Mouse (Mus musculus) heart, postnatal 0 days (tissue): Measurements from ENCODE around the gene Gprin2. TPM values are rescaled to one million over a fixed set of nuclear protein-coding genes. Genes with fewer than 3 reads are reported as not detected.
A peak's percentile ranks its signal among the peaks of the same experiment; 100 is the strongest.

ENCODE experiments used
- ATAC-seq: fragments of 200-750 bp; cut with Nextera tagmentation; 2 replicates; pipeline ENCODE4 v1.8.0; 2017; ENCODE audit warnings: low read depth, moderate number of reproducible peaks, moderate library complexity; ENCODE audit not compliant: insufficient read depth
- DNase-seq: peaks from one replicate; pipeline ENCODE4 v3.0.0-alpha.2; 2016; ENCODE audit warnings: low spot score
- H3K27ac ChIP-seq: fragments of 300-500 bp; sonication (generic); 2 replicates; pipeline ENCODE4 v1.5.1; 2014; ENCODE audit warnings: low read depth, mild to moderate bottlenecking
- H3K27me3 ChIP-seq: fragments of 300-500 bp; sonication (generic); 2 replicates; pipeline ENCODE4 v1.6.1; 2014; ENCODE audit warnings: low read length, mixed read lengths; ENCODE audit not compliant: control insufficient read depth, insufficient read depth
- H3K36me3 ChIP-seq: fragments of 300-500 bp; sonication (generic); replicated peaks from 2 replicates; pipeline ENCODE4 v1.6.1; 2014; ENCODE audit warnings: low read length, mixed read lengths; ENCODE audit not compliant: control insufficient read depth, insufficient read depth
- H3K4me1 ChIP-seq: fragments of 300-500 bp; sonication (generic); 2 replicates; pipeline ENCODE4 v1.6.1; 2014; ENCODE audit warnings: antibody characterized with exemption; ENCODE audit not compliant: control insufficient read depth, insufficient read depth
- H3K4me2 ChIP-seq: fragments of 300-500 bp; sonication (generic); 2 replicates; pipeline ENCODE4 v1.6.1; 2014; ENCODE audit warnings: low read depth, mild to moderate bottlenecking, low read length, moderate library complexity
- H3K4me3 ChIP-seq: fragments of 300-500 bp; sonication (generic); 2 replicates; pipeline ENCODE4 v1.5.1; 2014; ENCODE audit warnings: low read depth, low read length
- H3K9ac ChIP-seq: fragments of 300-500 bp; sonication (generic); replicated peaks from 2 replicates; pipeline ENCODE4 v1.6.1; 2014; ENCODE audit warnings: low read depth, low read length, mixed read lengths
- H3K9me3 ChIP-seq: fragments of 300-500 bp; sonication (generic); replicated peaks from 2 replicates; pipeline ENCODE4 v1.6.1; 2016; ENCODE audit warnings: low read length; ENCODE audit not compliant: control insufficient read depth
- CTCF ChIP-seq: IDR thresholded peaks from 2 replicates; pipeline ENCODE4 v1.5.1; 2016; ENCODE audit warnings: antibody characterized with exemption, control low read depth, low read depth
- EP300 ChIP-seq: IDR thresholded peaks from 2 replicates; pipeline ENCODE4 v1.6.1; 2016; ENCODE audit warnings: antibody characterized with exemption, low read depth
- WGBS: fragments of 180-500 bp; shearing (Covaris S2); extraction: QIAGEN DNeasy Blood & Tissue Kit; methylation state at CpG from one replicate; pipeline ENCODE4 v1.1.7; 2014; 5-methylcytosine and 5-hydroxymethylcytosine counted together
- polyA plus RNA-seq: library from polyadenylated mRNA; unstranded; fragments of >200 nt; fragmentation: Nextera tagmentation; extraction: Ambion mirVana; gene quantifications from 2 replicates; pipeline ENCODE4 v1.2.1, GENCODE M21; 2015
- total RNA-seq: library from RNA; depleted of rRNA; stranded (reverse); fragments of >200 nt; gene quantifications from 2 replicates; pipeline ENCODE4 v1.2.3, GENCODE M21; 2014; ENCODE audit warnings: low replicate concordance

Gene Gprin2
- total and polyA plus RNA-seq, 2 experiments from 2014 or later: 0.11 to 0.53 TPM

GRCm38 (mm10) chr14:34225986-34226385 is 24.5 kb upstream of the Gprin2 start:
- 75% methylated on average over 9 of the region's 9 CpGs for WGBS
- H3K9me3 ChIP-seq: no peaks in the 10 kb centered on the region

GRCm38 (mm10) chr14:34223362-34223898 is 22.0 kb upstream of the Gprin2 start:
- WGBS: 65% methylated on average over 5 of the region's 5 CpGs
- no peak overlapping the region for H3K4me3 ChIP-seq
- peaks cover 25% of the 10 kb centered on the region for H3K27me3 ChIP-seq
- no peaks in the 10 kb centered on the region for H3K4me1 ChIP-seq
- no peaks in the 10 kb centered on the region for H3K36me3 ChIP-seq
- H3K27ac ChIP-seq: no peak overlapping the region
- ATAC-seq (no peak), DNase-seq (no peak)
- H3K9ac ChIP-seq: no peak overlapping the region; the same call in 1 of the 2 replicates
- no peak for TF ChIP-seq CTCF
- no peak for TF ChIP-seq EP300
- no peaks in the 10 kb centered on the region for H3K9me3 ChIP-seq
- no peak overlapping the region for H3K4me2 ChIP-seq

More at GRCm38 (mm10) chr14:34225986-34226385, 24.5 kb upstream of the Gprin2 start:
- Histone ChIP-seq H3K36me3 (no peaks in the 10 kb centered on the region), H3K27ac (no peak overlapping the region), H3K4me1 (peaks cover 3% of the 10 kb centered on the region; the same call in 1 of the 2 replicates), H3K4me3 (no peak overlapping the region), H3K27me3 (0 out of 2 replicates have a peak, but pooled peaks cover under 1% of the 10 kb centered on the region), H3K9ac (no peak overlapping the region), H3K4me2 (no peak overlapping the region)
- DNase-seq: no peak
- TF ChIP-seq EP300 (no peak), CTCF (no peak)
- ATAC-seq: no peak

GRCm38 (mm10) chr14:34221416-34222077 is 20.1 kb upstream of the Gprin2 start:
- Histone ChIP-seq H3K27ac (no peak overlapping the region), H3K9me3 (no peaks in the 10 kb centered on the region), H3K27me3 (peaks cover 25% of the 10 kb centered on the region), H3K4me1 (no peaks in the 10 kb centered on the region), H3K9ac (no peak overlapping the region), H3K4me3 (no peak overlapping the region), H3K36me3 (no peaks in the 10 kb centered on the region), H3K4me2 (no peak overlapping the region)
- WGBS: 55% methylated on average over 5 of the region's 5 CpGs
- DNase-seq (no peak), ATAC-seq (no peak)
- TF ChIP-seq CTCF (no peak), EP300 (no peak)

GRCm38 (mm10) chr14:34220426-34220825 is 19.0 kb upstream of the Gprin2 start:
- ATAC-seq (no peak), DNase-seq (no peak)
- no peak overlapping the region for H3K27ac ChIP-seq
- WGBS: 62% methylated on average over 5 of the region's 5 CpGs
- H3K27me3 ChIP-seq: peaks cover 25% of the 10 kb centered on the region
- no peak overlapping the region for H3K4me2 ChIP-seq
- TF ChIP-seq CTCF (no peak), EP300 (no peak)
- no peaks in the 10 kb centered on the region for H3K4me1 ChIP-seq
- no peaks in the 10 kb centered on the region for H3K36me3 ChIP-seq
- H3K9me3 ChIP-seq: no peaks in the 10 kb centered on the region
- H3K4me3 ChIP-seq: no peak overlapping the region; the same call in 1 of the 2 replicates
- H3K9ac ChIP-seq: no peak overlapping the region

GRCm38 (mm10) chr14:34219786-34220198 is 18.3 kb upstream of the Gprin2 start:
- ATAC-seq (no peak), DNase-seq (no peak)
- no peak for TF ChIP-seq CTCF
- no peak for TF ChIP-seq EP300
- WGBS: 3% methylated on average over 29 of the region's 29 CpGs
- Histone ChIP-seq H3K9me3 (no peaks in the 10 kb centered on the region), H3K27me3 (peaks cover 25% of the 10 kb centered on the region), H3K4me1 (no peaks in the 10 kb centered on the region), H3K4me2 (peak overlapping the region; percentile 59), H3K4me3 (peak overlapping the region; percentile 38), H3K27ac (no peak overlapping the region), H3K9ac (0 out of 2 replicates have a peak overlapping the region, but pooled peaks have one; percentile 26), H3K36me3 (no peaks in the 10 kb centered on the region)
